Mouse (Mus musculus) stomach, postnatal 0 days (tissue): ENCODE measurements around the gene Nosip. TPM values are rescaled to one million over a fixed set of nuclear protein-coding genes. Genes with fewer than 3 reads are reported as not detected.

Experiments
- ATAC-seq: fragments of 200-750 bp; cut with Nextera tagmentation; 2 replicates; pipeline ENCODE4 v1.8.0; 2017; ENCODE audit not compliant: low FRiP score, low TSS enrichment
- DNase-seq: peaks from one replicate; pipeline ENCODE4 v3.0.0-alpha.2; 2016; ENCODE audit warnings: low spot score
- H3K27ac ChIP-seq: fragments of 300-500 bp; sonication (generic); replicated peaks from 2 replicates; pipeline ENCODE4 v1.5.1; 2014; ENCODE audit warnings: mild to moderate bottlenecking, control low read depth
- H3K27me3 ChIP-seq: fragments of 300-500 bp; sonication (generic); 2 replicates; pipeline ENCODE4 v1.6.1; 2014; ENCODE audit warnings: low read length; ENCODE audit not compliant: control insufficient read depth, insufficient read depth
- H3K36me3 ChIP-seq: fragments of 300-500 bp; sonication (generic); 2 replicates; pipeline ENCODE4 v1.6.1; 2014; ENCODE audit warnings: low read length, mixed read lengths; ENCODE audit not compliant: control insufficient read depth, insufficient read depth
- H3K4me1 ChIP-seq: fragments of 300-500 bp; sonication (generic); replicated peaks from 2 replicates; pipeline ENCODE4 v1.6.1; 2014; ENCODE audit warnings: antibody characterized with exemption; ENCODE audit not compliant: control insufficient read depth, insufficient read depth
- H3K4me2 ChIP-seq: fragments of 300-500 bp; sonication (generic); replicated peaks from 2 replicates; pipeline ENCODE4 v1.6.1; 2014; ENCODE audit warnings: low read depth, mild to moderate bottlenecking, control low read depth, moderate library complexity
- H3K4me3 ChIP-seq: fragments of 300-500 bp; sonication (generic); 2 replicates; pipeline ENCODE4 v1.5.1; 2014; ENCODE audit warnings: low read depth, low read length, control low read depth
- H3K9ac ChIP-seq: fragments of 300-500 bp; sonication (generic); 2 replicates; pipeline ENCODE4 v1.6.1; 2014; ENCODE audit warnings: mild to moderate bottlenecking, low read length, control low read depth, mixed read lengths
- H3K9me3 ChIP-seq: fragments of 300-500 bp; sonication (generic); 2 replicates; pipeline ENCODE4 v1.6.1; 2016; ENCODE audit warnings: low read length; ENCODE audit not compliant: control insufficient read depth
- CTCF ChIP-seq: IDR thresholded peaks from 2 replicates; pipeline ENCODE4 v1.5.1; 2016; ENCODE audit warnings: antibody characterized with exemption, low read depth, mild to moderate bottlenecking, moderate library complexity
- EP300 ChIP-seq: optimal IDR thresholded peaks from 2 replicates; pipeline ENCODE3; 2016; ENCODE audit warnings: antibody characterized with exemption
- WGBS: fragments of 180-500 bp; shearing (Covaris S2); extraction: QIAGEN DNeasy Blood & Tissue Kit; methylation state at CpG from one replicate; pipeline ENCODE4 v1.1.7; 2014; 5-methylcytosine and 5-hydroxymethylcytosine counted together
- polyA plus RNA-seq: library from polyadenylated mRNA; unstranded; fragments of >200 nt; fragmentation: Nextera tagmentation; extraction: Ambion mirVana; gene quantifications from 2 replicates; pipeline ENCODE4 v1.2.1, GENCODE M21; 2015

The Nosip gene
- polyA plus RNA-seq, 1 experiment from 2014 or later: 44.1 TPM

- H3K9ac ChIP-seq: no peak overlapping the region
- no peaks in the 10 kb centered on the region for H3K27me3 ChIP-seq
- DNase-seq (no peak), ATAC-seq (no peak)
- no peak overlapping the region for H3K27ac ChIP-seq
- H3K4me2 ChIP-seq: no peak overlapping the region
- no peaks in the 10 kb centered on the region for H3K36me3 ChIP-seq
- H3K9me3 ChIP-seq: no peaks in the 10 kb centered on the region
- H3K4me1 ChIP-seq: no peaks in the 10 kb centered on the region
- no peak overlapping the region for H3K4me3 ChIP-seq
- TF ChIP-seq CTCF (no peak), EP300 (no peak)
- WGBS: 48% methylated on average over 2 of the region's 2 CpGs
Measured at GRCm38 (mm10) chr7:45111940-45112339, 49.7 kb downstream of the Nosip start.

GRCm38 (mm10) chr7:45112529-45112928, 50.3 kb downstream of the Nosip start:
- H3K4me2 ChIP-seq: no peak overlapping the region
- no peak overlapping the region for H3K4me3 ChIP-seq
- ATAC-seq (no peak), DNase-seq (no peak)
- H3K9me3 ChIP-seq: no peaks in the 10 kb centered on the region
- H3K4me1 ChIP-seq: no peaks in the 10 kb centered on the region
- H3K27ac ChIP-seq: no peak overlapping the region
- H3K36me3 ChIP-seq: no peaks in the 10 kb centered on the region
- H3K27me3 ChIP-seq: no peaks in the 10 kb centered on the region
- no peak overlapping the region for H3K9ac ChIP-seq
- WGBS: 51% methylated on average over 3 of the region's 3 CpGs
- TF ChIP-seq CTCF: no peak
- TF ChIP-seq EP300: no peak

- DNase-seq (no peak), ATAC-seq (no peak)
- 61% methylated on average over 2 of the region's 2 CpGs for WGBS
- H3K9me3 ChIP-seq: no peaks in the 10 kb centered on the region
- no peak overlapping the region for H3K4me2 ChIP-seq
- TF ChIP-seq CTCF: no peak
- H3K4me1 ChIP-seq: no peaks in the 10 kb centered on the region
- H3K36me3 ChIP-seq: no peaks in the 10 kb centered on the region
- H3K27ac ChIP-seq: no peak overlapping the region
- no peak overlapping the region for H3K9ac ChIP-seq
- H3K4me3 ChIP-seq: no peak overlapping the region
- H3K27me3 ChIP-seq: no peaks in the 10 kb centered on the region
Measured at GRCm38 (mm10) chr7:45113476-45113875, 51.2 kb downstream of the Nosip start.

GRCm38 (mm10) chr7:45117566-45117965, 55.3 kb downstream of the Nosip start:
- no peaks in the 10 kb centered on the region for H3K9me3 ChIP-seq
- TF ChIP-seq EP300: no peak
- no peak for TF ChIP-seq CTCF
- ATAC-seq (no peak), DNase-seq (no peak)
- H3K27ac ChIP-seq: no peak overlapping the region; the same call in 1 of the 2 replicates
- H3K4me1 ChIP-seq: no peaks in the 10 kb centered on the region
- H3K9ac ChIP-seq: peak overlapping the region; percentile 35; the same call in 1 of the 2 replicates
- H3K4me2 ChIP-seq: no peak overlapping the region
- H3K36me3 ChIP-seq: peaks cover 18% of the 10 kb centered on the region; the same call in 1 of the 2 replicates
- no peak overlapping the region for H3K4me3 ChIP-seq
- no peaks in the 10 kb centered on the region for H3K27me3 ChIP-seq
- 74% methylated on average over 8 of the region's 8 CpGs for WGBS

GRCm38 (mm10) chr7:45118336-45118735, 56.1 kb downstream of the Nosip start:
- no peaks in the 10 kb centered on the region for H3K27me3 ChIP-seq
- TF ChIP-seq CTCF (no peak), EP300 (no peak)
- no peak overlapping the region for H3K9ac ChIP-seq
- no peaks in the 10 kb centered on the region for H3K9me3 ChIP-seq
- H3K27ac ChIP-seq: no peak overlapping the region
- DNase-seq: no peak
- H3K4me1 ChIP-seq: 0 out of 2 replicates have a peak, but pooled peaks cover 3% of the 10 kb centered on the region
- no peak overlapping the region for H3K4me3 ChIP-seq
- no peak overlapping the region for H3K4me2 ChIP-seq
- no peak for ATAC-seq
- WGBS: 73% methylated on average over 6 of the region's 6 CpGs
- H3K36me3 ChIP-seq: peaks cover 18% of the 10 kb centered on the region; the same call in 1 of the 2 replicates

- TF ChIP-seq CTCF: no peak
- no peak for TF ChIP-seq EP300
- 73% methylated on average over 5 of the region's 5 CpGs for WGBS
- Histone ChIP-seq H3K9ac (no peak overlapping the region), H3K36me3 (peaks cover 18% of the 10 kb centered on the region; the same call in 1 of the 2 replicates), H3K27ac (no peak overlapping the region), H3K4me2 (no peak overlapping the region), H3K4me1 (0 out of 2 replicates have a peak, but pooled peaks cover 3% of the 10 kb centered on the region), H3K4me3 (no peak overlapping the region), H3K27me3 (no peaks in the 10 kb centered on the region), H3K9me3 (no peaks in the 10 kb centered on the region)
- DNase-seq (no peak), ATAC-seq (no peak)
Measured at GRCm38 (mm10) chr7:45119780-45120709, 57.8 kb downstream of the Nosip start.
